Mouse (Mus musculus) layer of hippocampus, adult 9-10 months (tissue): Measurements from ENCODE around the gene Rtn4r.

ENCODE experiments used
- DNase-seq: peaks from one replicate; pipeline ENCODE4 v3.0.0; 2022; ENCODE audit warnings: low spot score

Rtn4r gene

DNA sequence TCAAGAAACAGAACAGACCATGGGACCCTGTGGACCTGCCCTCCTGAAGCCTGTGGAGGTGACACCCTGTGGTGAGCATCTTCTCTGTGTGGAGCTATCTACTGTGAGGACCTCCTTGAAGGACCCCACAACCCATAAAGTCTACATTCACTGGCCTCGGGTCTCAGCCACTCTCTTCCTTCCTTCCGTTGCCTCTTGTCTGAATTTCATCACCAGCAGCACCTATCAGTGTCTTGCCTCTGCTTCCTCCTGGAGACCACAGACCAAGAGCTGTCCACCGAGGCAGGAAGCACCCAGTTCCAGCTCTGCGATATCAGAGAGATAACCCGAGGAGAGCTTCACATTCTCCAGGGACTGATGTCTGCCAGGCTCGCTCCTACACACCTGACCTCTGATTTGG, 31.8 kb downstream of the Rtn4r start:
- DNase-seq, result no peak

DNA sequence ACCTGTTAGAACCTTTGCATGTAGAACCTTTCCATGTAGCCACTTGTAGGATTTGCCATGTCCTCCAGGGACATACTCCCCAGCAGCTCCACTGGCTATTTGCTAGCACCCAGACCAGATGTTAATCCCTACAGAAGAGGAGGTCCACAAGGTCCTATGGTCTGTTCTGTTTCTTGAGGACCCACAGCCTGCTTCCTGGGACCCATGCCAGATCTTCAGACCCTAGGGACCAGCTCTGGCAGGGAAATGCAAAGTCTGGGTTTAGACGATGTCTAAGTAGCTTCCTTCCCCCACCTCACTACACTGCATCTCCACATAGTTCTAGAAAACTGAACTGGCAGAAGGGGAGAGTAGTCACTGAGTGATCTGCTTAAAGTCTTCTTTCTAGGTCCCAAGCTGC, 32.3 kb downstream of the Rtn4r start:
- DNase-seq, result no peak

DNA sequence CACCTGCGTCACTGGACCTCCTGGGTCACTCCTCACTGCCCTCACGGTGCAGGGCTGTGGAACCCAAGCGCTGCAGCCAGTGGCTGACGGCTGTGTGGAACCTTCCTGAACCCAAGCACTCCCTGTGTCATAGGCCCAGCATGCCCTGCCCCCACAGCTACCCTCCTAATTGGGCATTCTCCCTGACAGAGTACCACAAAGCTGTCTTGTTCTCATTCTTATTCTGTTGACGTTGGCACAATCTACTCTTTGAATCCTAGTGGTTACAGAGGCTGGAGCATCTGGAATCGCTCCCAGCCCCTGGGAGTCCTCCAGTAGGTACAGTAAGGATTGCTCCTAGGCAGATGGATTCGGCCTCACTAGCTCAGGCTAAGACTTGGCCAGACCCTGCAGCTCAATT, 33.1 kb downstream of the Rtn4r start:
- no peak for DNase-seq

DNA sequence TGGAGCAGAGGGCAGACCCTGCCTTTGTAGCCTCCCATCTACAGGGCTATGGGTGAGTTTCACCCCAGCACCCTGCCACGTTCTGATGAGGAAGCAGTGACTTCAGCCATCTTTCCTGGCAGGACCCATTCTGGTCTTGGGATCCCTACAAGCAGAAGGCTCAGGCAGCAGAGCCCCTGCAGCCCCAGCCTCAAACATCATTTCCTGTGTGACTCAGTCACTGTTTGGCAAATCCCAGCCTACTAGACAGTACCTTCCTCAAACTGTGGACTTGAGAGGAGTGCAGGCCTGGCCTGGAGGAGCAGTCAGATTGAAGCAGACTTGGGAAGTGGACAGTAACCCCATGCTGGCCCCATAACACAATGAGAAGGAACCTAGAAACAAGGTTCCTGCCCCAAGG, 33.7 kb downstream of the Rtn4r start:
- DNase-seq, result no peak

DNA sequence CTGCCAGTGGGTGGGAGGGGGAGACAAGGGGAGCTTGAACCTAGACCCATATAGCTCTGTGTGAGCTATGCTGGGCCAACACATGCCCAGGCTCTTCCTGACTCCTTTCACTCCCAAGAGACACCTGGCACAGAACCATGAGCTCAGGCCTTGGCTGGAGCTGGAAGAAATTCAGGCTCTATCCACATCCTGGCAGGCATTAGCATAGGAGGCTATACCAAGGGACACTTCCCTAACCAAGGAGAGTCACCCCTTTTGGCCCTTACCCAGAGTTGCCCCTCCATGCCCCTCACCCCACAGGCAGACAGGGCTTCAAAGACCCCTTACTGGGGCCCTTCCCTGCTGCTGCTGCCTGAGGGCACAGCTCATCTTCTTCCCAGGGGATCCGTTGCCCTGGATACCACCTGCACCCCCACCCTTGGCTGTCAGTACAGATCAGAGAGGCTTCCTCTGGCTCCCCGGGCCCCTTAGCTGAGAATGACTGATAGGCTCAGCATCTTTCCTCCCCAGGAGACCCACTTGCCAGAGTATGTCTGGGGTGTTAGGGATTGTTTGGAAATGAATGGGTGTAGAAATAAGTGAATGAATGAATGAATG, 37.3 kb downstream of the Rtn4r start:
- DNase-seq, result no peak

DNA sequence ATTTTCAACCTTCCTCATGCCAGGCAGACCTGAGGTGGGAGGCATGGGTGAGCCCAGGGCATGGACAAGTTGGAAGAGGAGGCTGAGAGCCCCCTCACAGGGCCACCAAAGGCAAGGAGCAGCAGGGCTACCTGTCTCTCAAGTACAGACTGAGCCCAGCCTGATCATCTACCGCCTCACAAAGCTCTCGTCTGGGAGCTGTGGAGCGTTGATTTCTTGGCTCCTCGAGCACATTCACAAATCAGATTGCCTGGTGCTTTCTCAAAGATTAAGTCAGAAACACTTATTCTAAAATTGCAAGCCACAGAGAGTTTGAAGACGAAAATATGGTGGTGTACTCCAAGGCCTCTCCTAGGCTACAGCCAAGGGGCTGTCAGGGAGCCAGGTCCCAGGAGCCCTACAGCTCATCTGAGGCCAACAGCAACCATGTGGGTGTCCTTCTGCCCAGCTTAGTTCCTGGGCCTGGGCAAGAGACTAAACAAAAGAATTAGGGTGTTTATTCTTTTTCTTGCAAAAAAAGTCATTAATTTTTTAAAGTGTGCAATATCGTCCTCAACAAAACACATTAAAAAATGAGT, 39.3 kb downstream of the Rtn4r start:
- no peak for DNase-seq

DNA sequence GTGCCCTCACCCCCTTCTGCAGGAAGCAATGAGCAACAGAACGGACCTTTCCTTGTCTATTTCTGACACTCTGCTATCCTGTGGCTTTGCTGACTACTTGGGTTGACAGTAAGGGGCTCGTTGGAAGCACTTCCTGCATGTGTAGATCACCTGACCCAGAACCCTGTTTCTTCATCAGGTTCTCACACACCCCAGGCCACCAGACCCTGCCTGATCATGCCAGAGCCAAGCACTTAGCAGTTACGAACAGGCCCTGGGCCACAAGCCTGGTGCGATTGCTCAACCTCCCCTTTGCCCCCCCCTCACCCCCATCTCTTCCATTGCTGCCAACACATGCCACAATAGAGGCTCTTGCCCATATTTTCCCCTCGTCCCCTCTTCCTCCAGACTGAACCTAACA, 41.7 kb downstream of the Rtn4r start:
- DNase-seq, result no peak

DNA sequence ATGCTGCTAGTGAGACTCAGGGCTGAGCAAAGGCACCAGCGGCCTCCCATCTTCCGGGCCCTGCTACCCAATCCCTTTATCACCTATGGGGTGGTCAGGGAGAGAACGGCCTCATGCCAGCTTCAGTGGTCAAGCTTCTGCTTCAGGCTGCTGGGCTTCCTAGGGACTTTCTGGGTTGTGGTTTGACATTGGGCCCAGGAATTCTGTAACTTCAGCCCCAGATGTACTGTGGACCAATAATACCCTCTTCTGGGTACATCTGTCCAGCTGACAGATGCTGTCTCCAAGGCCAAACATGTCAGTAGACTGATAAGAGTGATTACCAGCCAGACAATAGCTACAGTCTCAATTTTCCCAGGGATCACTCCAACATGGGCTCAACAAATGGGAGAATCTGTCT, 42.3 kb downstream of the Rtn4r start:
- no peak for DNase-seq

DNA sequence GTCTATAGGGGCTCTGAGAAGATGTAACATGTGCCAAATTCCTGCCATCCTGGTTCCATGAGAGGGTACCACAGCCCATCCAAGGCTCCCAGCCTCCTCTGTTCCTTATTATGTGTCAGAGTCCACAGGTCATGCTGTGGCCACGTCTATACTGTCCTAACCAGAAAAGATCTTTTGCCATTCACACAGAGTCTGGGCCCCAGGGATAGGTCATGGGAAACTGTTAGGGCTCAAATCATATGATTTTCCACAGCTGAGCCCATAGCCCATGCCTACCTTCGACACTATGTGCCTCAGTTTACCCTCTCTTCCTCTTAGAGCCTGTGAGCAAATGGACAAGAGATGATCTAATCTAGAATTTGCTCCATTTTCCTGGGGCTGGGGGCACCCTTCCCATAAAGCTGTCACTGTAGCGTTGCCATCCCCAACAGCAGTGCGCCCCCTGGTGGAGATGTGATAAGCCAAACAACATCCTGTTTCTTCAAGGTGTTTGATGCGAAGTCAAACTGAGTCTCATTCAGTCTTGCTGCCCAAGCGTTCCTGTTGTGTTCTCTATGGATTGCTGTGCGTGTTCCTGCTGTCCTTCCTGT, 44.9 kb downstream of the Rtn4r start:
- no peak for DNase-seq

DNA sequence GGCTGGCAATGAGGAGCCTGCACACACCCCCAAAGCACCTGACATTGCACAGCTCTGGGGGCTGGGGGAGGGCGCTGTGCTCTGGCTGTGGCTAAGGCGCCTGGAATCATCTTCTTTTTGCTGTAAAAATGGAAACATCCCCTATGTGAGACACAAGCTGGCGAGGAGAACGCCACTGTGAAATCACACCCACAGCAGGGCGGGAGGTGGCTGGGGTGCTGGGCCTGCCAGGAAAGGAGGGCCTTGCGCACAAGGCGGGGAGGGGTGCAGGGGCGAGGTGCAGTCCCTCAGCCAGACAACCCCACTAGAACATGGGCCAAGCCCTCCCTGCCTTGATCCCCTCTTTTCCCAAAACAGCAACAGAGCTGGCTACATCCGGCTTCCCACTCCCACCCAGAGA, 45.8 kb downstream of the Rtn4r start:
- no peak for DNase-seq

DNA sequence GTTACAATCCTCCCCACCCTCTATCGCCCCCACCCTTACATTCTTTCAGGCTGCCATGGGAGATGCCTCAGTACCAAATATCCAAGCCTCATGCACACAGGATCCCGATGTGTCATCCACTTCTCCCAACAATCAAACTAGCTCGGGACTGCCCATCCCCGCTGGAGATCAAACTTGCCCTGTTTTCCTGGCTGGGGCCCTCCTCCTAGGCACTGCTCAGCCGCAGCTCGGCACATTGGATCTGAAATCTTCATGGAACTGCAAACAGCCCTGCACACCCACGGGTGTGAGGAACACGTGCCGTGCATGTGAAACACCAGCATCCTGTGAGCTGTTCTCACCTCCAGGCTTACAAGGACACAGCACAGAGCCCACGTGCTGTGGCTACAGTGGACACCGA, 46.3 kb downstream of the Rtn4r start:
- no peak for DNase-seq

DNA sequence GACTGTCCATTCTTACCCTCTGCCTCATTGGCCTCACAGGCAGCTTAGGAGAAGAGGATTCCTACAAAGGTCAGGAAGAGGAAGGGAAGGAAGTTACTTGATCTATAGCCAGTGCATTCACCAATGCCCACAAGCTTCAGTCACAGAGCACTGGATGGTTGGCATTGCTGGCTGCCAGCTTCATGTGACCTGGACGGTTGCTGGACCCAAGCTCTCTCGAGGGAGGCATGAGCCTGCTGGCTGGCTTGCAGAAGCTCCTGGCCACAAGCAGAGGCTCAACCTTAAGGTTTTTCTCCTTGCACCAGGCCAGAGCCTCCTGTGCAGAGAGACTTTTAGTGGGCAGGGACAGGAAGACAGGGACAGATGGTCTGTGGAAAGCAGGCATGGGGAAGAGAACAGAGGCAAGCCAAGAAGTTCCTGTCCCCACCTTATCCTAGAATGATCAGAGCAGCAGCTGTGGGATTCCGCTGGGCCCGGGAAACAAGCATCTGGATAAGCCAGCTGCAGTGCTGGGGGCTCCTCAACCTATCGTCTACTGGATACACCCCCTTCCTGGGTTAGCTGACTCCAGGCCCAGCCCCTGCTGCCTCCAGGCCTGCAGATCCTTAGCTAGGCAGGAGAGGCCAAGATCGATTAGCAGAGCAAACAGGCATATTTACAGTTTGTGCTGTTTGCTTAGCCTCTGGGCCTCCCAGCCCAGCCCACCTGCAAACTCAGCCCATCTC, 48.5 kb downstream of the Rtn4r start:
- no peak for DNase-seq

DNA sequence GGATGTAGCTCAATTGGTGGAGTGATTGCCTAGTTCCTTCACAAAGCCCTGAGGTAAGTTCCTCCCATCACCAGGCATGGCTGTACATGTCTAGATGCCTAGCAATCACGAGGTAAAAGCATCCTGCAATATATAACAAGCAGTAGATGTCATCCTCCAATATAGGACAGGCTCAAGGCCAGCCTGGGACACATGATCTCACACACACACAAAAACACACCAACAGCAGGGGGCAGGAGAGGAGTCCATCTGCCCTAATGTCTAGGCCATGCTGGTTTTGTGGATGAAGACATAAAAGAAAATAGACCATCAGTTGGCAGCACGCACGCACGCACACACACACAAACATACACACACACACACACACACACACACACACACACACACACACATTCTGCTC, 49.3 kb downstream of the Rtn4r start:
- DNase-seq, result no peak

DNA sequence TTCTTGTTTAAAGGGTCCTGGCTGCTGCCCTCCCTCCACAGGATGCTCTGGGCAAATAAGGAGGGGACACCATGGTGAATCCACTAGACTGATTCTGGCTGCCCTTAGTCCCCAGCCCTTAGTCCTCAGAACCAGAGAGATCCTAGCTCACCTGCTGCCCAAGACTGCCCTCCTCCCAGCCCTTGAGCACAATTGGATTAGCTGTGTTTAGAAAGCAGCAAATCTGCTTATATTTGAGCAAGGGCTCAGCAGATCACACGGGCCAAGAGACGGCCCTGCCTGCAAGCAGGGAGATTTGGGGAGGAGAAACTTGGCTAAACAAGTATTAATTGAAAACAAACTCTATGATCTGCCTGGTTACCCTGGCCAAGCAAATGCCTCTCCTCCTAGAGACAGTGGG, 52.1 kb downstream of the Rtn4r start:
- no peak for DNase-seq

DNA sequence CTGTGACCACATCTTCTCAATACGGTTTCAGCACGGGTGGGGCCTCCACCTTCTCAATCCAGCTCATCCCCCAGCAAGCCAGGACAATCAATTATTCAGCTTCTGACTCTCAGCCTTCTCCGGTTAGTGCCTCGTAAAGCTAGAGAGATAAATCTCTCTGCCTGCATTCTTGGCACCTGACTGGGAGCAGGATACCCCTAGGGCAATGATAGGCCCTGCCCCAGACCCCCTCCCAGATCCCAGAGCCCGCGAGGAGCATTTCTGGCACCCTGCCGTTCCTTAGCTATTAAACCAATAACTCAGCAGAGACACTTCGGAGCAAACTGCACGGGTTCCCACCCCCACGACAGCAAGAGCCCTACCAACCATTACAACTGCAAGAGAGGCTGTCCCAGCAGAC, 54.0 kb downstream of the Rtn4r start:
- DNase-seq, result no peak

DNA sequence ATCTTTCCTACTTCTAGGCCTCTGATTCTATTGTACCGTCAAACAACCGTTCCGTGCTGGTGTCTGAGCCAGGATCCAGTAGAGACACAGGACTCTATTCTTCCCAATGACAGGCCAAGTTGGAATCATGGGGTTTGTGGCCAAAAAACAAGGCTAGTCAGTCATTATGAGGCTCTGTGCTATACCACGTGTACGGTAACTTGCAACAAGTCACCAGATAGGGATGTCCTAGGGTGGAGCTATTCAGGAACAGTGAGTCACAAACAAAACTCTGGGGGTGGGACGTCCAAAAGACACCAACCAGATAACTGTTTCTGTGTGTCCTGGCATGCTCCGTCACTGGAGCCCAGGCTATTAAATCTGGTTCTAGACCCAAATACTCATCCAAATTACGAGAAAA, 55.3 kb downstream of the Rtn4r start:
- DNase-seq, result no peak

DNA sequence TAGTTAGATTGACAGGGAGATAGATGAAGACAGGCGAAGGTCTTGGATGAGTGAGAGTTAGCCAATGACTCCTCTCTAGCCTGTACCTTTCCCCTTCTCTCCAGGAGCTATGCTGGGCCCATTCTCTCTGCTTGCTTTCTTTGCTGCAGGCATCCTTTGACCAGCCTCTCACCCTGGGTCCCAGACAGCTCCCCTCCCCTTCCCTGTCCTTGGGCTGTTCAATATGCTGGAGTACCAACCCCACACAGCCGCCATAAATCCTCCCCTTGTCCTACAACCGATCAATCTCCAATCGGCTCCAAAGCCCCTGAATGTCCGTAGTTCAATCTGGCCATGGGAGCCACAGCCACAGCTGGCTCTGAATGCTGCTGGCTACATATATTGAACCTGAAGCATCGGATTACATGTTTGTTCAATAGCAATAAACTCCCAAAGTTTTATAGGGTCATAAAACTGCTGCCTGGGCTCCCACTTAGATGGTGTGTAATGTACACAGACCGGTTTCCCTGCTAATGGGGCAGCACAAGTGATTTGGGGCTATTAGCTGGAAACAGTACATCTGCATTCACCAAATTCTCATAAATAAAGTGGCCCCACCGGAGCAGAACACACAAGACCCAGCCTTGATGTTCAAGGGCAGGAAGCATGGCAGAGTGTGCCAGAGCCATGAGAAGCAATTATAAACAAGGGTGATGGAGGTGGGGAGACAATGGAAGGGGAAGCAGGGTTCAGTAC, 58.4 kb downstream of the Rtn4r start:
- no peak for DNase-seq

DNA sequence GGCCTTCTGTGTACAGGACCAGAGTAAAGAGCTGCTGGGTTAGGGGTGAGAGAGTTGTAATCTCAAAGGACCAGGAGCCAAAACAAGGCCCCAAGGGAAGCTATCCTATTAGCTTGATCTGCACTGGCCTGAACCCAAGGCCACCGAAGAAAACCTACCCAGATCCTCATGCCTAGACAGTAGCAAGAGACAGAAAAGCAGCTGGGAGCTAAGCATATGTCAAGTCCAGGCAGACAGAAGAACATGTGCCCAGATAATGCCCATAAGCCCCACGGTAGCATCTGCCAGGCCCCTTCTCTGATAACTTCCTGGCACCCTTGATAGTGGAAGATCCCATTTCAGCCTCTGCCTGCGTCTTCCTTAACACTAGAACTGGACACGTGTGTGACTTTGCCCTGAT, 59.4 kb downstream of the Rtn4r start:
- DNase-seq, result no peak

DNA sequence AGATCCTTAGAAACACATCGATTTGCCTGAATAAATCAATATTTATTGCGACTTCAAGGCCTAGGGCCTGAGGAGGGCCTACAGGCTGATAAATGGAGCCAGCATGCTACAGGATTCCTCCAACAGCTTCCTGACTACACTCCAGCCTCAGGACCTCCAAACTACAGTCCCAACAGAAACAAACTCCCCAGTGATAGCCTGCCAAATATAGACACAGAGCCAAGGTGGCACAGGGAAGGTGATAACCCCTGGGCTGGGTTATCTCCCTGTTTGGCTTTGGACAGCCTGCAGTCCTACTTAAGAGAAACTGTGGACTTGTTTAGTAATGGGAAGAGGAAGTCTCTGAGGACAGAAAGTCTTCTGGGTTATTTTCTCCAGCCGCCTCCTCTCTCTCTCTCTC, 59.8 kb downstream of the Rtn4r start:
- DNase-seq, result no peak

DNA sequence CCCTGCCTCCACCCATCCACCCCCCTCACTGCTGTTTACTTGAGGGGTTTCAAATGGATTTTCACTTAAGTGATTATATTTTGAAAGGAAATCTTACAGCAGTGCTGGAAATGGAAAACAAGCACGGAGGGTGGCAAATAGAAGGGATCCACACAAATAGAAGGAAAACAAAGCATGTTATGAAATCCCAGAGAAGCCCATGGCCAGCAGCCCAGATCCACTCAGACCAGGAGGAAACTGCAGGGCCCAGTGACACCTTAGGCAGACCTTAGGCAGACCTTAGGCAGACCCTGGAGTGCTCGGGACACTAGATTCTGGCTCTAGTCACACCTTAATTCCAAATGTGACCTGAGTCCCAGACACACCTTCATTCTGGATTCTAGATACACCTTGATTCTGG, 63.6 kb downstream of the Rtn4r start:
- DNase-seq, result no peak

DNA sequence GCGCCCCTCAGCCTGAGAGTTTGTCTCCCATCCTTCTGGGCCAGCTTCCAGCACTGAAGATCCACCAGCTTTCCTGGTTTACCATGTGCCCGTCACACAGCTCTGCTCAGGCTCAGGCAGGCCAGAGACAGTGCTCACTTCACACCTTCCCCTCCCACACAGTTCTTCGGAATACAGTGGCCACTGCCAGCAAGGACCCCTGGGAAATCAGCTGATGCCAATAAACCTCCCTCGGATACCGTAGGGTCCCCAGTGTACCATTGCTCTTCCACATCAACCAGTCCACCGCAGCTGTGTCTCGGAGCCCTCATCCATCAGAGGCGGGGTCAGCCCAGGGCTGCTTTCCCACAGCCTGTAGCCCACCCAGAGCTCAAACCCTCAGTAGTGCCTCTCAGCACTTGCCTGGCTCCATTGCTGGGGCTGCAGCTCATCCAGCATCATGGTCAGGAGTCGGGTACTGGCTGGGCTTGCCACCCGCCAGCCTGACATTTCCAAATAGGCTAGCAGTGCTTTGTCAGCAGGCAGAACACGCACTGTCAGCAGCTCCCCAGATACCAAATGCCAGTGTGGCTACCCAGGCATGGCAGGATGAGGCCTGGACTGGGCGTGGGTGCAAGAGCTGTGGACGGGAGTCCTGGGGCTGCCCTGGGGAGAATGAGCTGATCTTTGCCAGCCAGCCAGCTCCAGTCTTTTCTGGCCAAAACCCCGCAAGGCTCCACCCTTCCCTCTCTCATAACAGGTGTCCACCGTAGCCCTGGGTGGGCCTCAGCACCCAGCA, 67.0 kb downstream of the Rtn4r start:
- no peak for DNase-seq

DNA sequence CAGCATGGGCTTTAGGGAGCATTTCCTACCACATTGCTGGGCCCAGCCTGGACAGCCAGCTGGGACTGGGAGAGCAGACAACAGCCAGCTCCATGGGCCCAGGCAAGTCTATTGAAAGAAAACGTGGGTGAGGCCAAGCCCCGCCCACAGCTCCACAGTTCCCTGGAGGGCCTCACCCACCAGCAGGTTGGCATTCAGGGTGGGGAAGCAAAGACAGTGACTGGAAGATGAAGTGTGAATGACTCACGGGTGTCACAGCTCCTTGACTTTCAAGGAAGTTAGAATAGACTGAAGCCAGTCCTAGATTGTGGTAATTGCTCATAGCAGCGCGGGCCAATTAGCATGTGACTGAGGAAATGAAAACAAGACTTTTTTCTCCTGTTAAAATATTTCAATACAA, 67.6 kb downstream of the Rtn4r start:
- DNase-seq, result no peak
